Mouse (Mus musculus) hindbrain, embryonic 13.5 days (tissue): Measurements from ENCODE around the gene Fancc. TPM values are rescaled to one million over a fixed set of nuclear protein-coding genes. Genes with fewer than 3 reads are reported as not detected.

ENCODE experiments used
- ATAC-seq: fragments of 200-750 bp; cut with Nextera tagmentation; 2 replicates; pipeline ENCODE4 v1.8.0; 2017; ENCODE audit warnings: moderate TSS enrichment; ENCODE audit not compliant: low FRiP score
- H3K27ac ChIP-seq: fragments of 300-500 bp; sonication (generic); 2 replicates; pipeline ENCODE4 v1.5.1; 2015; ENCODE audit warnings: inconsistent platforms, mild to moderate bottlenecking, moderate library complexity
- H3K27me3 ChIP-seq: fragments of 300-500 bp; sonication (generic); 2 replicates; pipeline ENCODE4 v1.6.1; 2015; ENCODE audit warnings: mild to moderate bottlenecking, inconsistent platforms
- H3K36me3 ChIP-seq: fragments of 300-500 bp; sonication (generic); 2 replicates; pipeline ENCODE4 v1.6.1; 2015; ENCODE audit warnings: mild to moderate bottlenecking, inconsistent platforms
- H3K4me1 ChIP-seq: fragments of 300-500 bp; sonication (generic); replicated peaks from 2 replicates; pipeline ENCODE4 v1.6.1; 2015; ENCODE audit warnings: inconsistent platforms
- H3K4me2 ChIP-seq: fragments of 300-500 bp; sonication (generic); 2 replicates; pipeline ENCODE4 v1.6.1; 2015; ENCODE audit warnings: inconsistent platforms, mild to moderate bottlenecking, moderate library complexity
- H3K4me3 ChIP-seq: fragments of 300-500 bp; sonication (generic); 2 replicates; pipeline ENCODE4 v1.5.1; 2015; ENCODE audit warnings: mild to moderate bottlenecking, inconsistent platforms
- H3K9ac ChIP-seq: fragments of 300-500 bp; sonication (generic); 2 replicates; pipeline ENCODE4 v1.6.1; 2015; ENCODE audit warnings: mild to moderate bottlenecking, inconsistent platforms
- H3K9me3 ChIP-seq: fragments of 300-500 bp; sonication (generic); 2 replicates; pipeline ENCODE4 v1.6.1; 2016; ENCODE audit warnings: inconsistent platforms
- WGBS: fragments of 180-500 bp; shearing (Covaris S2); methylation state at CpG from one replicate; pipeline ENCODE4 v1.1.7; 2015; 5-methylcytosine and 5-hydroxymethylcytosine counted together
- microRNA counts: library from miRNA; unstranded; fragments of <30 nt; microRNA quantifications from one replicate; lab custom pipeline; 2016
- microRNA-seq: library from miRNA; unstranded; fragments of <30 nt; microRNA quantifications from one replicate; pipeline ENCODE4, GENCODE M21; 2016
- polyA plus RNA-seq: library from polyadenylated mRNA; unstranded; fragments of >200 nt; fragmentation: Nextera tagmentation; extraction: Ambion mirVana; gene quantifications from 2 replicates; pipeline ENCODE4 v1.2.1, GENCODE M21; 2015

Gene Fancc
- polyA plus RNA-seq, 1 experiment from 2014 or later, result 16.3 TPM

GRCm38 (mm10) chr13:63241665-63242064 lies 255.4 kb downstream of the Fancc start:
- H3K9me3 ChIP-seq, result no peaks in the 10 kb centered on the region
- no peak overlapping the region for H3K27ac ChIP-seq
- 88% methylated on average over 3 of the region's 3 CpGs for WGBS
- ATAC-seq, result no peak
- H3K27me3 ChIP-seq, result no peaks in the 10 kb centered on the region
- peak overlapping the region; percentile 83 for H3K4me2 ChIP-seq
- H3K9ac ChIP-seq, result no peak overlapping the region
- H3K36me3 ChIP-seq, result no peaks in the 10 kb centered on the region
- peaks cover 41% of the 10 kb centered on the region for H3K4me1 ChIP-seq
- H3K4me3 ChIP-seq, result peak overlapping the region; percentile 9; the same call in 1 of the 2 replicates

GRCm38 (mm10) chr13:63240835-63241234 lies 256.2 kb downstream of the Fancc start:
- peaks cover 41% of the 10 kb centered on the region for H3K4me1 ChIP-seq
- peak overlapping the region; percentile 74 for H3K4me3 ChIP-seq
- H3K36me3 ChIP-seq, result no peaks in the 10 kb centered on the region
- ATAC-seq, result no peak
- 56% methylated on average over 5 of the region's 5 CpGs for WGBS
- peak overlapping the region; percentile 85 for H3K9ac ChIP-seq
- H3K27ac ChIP-seq, result no peak overlapping the region
- no peaks in the 10 kb centered on the region for H3K27me3 ChIP-seq
- H3K9me3 ChIP-seq, result no peaks in the 10 kb centered on the region
- peak overlapping the region; percentile 83 for H3K4me2 ChIP-seq

DNA sequence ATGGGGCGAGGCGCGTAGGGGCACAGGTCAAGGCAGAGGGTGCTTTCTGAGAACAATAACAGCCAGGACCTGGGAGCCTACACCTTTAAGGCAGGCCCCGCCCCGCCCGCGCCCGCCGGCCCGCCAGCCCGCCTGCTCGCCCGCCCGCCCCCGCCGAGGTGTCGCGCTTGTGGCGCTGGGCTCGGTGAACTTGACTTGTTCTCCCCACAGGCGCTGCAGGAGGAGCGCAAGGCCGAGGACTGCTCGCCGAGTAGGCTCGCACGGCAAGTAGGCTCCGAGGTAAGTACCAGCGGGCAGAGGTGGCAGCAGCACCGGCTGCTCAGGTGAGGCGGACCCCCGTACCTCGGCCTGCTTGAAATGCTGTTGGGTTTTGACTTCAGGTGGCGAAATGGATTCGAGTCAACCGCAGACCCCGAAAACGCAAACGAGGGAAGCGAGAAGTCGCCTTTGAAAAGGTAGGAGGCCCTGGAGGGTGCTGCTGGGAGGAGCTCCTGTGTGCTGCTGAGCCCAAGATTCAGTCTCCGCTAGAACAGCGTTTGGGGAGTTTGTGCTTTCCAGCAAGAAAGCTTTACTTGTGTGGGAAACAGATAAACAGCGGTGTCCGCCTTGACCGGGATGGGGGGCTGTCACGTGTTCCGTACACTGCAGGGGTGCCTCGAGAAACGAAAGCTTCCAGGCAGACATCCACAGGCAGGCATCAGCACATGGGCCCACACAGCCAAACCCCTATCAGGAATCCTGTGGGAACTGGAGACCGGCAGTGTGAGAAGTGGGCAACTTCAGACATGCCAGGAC lies 257.0 kb downstream of the Fancc start:
- Histone ChIP-seq H3K4me1 (peaks cover 38% of the 10 kb centered on the region), H3K4me2 (peak overlapping the region; percentile 83), H3K27me3 (no peaks in the 10 kb centered on the region), H3K4me3 (peak overlapping the region; percentile 74), H3K36me3 (no peaks in the 10 kb centered on the region), H3K27ac (peak overlapping the region; percentile 80), H3K9ac (peak overlapping the region; percentile 85), H3K9me3 (no peaks in the 10 kb centered on the region)
- 1% methylated on average over 51 of the region's 51 CpGs for WGBS
- peak; percentile 89 for ATAC-seq

GRCm38 (mm10) chr13:63239301-63239804 lies 257.7 kb downstream of the Fancc start:
- Histone ChIP-seq H3K4me2 (peak overlapping the region; percentile 83), H3K9ac (peak overlapping the region; percentile 85), H3K4me1 (peaks cover 34% of the 10 kb centered on the region), H3K4me3 (peak overlapping the region; percentile 74), H3K27ac (peak overlapping the region; percentile 80), H3K9me3 (no peaks in the 10 kb centered on the region), H3K27me3 (no peaks in the 10 kb centered on the region), H3K36me3 (no peaks in the 10 kb centered on the region)
- ATAC-seq, result peak; percentile 72
- WGBS, result 3% methylated on average over 11 of the region's 11 CpGs

DNA sequence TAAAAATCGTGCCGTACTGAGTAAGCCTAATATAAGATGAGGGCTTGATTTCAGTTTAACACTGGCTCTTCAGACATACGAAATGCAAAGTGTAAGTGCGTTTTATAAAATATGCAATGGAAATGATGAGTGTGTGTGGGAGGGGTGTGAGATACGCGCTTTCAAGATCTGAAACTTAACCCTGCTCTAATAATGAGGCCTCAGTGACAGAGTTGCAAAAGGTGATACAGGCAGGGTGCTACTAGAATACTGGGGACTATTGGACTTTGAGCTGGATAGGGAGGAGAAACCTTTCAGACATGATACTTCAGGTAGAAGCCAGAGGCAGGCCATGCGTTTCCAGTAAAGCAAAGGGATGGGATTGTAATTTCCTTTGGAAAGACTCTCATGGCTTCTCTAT lies 259.0 kb downstream of the Fancc start:
- H3K9ac ChIP-seq, result no peak overlapping the region
- H3K4me3 ChIP-seq, result no peak overlapping the region
- no peaks in the 10 kb centered on the region for H3K9me3 ChIP-seq
- no peaks in the 10 kb centered on the region for H3K27me3 ChIP-seq
- 93% methylated on average over 7 of the region's 7 CpGs for WGBS
- no peaks in the 10 kb centered on the region for H3K36me3 ChIP-seq
- H3K27ac ChIP-seq, result no peak overlapping the region
- H3K4me2 ChIP-seq, result no peak overlapping the region
- ATAC-seq, result no peak
- peaks cover 28% of the 10 kb centered on the region for H3K4me1 ChIP-seq

- WGBS, result 61% methylated on average over 5 of the region's 5 CpGs
- Histone ChIP-seq H3K4me2 (no peak overlapping the region), H3K36me3 (no peaks in the 10 kb centered on the region), H3K4me3 (no peak overlapping the region), H3K9me3 (no peaks in the 10 kb centered on the region), H3K9ac (no peak overlapping the region), H3K27ac (no peak overlapping the region), H3K27me3 (no peaks in the 10 kb centered on the region), H3K4me1 (peaks cover 19% of the 10 kb centered on the region)
- no peak for ATAC-seq
These were observed 260.8 kb downstream of the Fancc start for GRCm38 (mm10) chr13:63236159-63236893.

GRCm38 (mm10) chr13:63235551-63235950 lies 261.5 kb downstream of the Fancc start:
- ATAC-seq, result no peak
- Histone ChIP-seq H3K36me3 (no peaks in the 10 kb centered on the region), H3K4me2 (no peak overlapping the region), H3K4me1 (peaks cover 13% of the 10 kb centered on the region), H3K4me3 (no peak overlapping the region), H3K27ac (no peak overlapping the region), H3K9me3 (no peaks in the 10 kb centered on the region), H3K27me3 (no peaks in the 10 kb centered on the region), H3K9ac (no peak overlapping the region)
- WGBS, result 89% methylated on average over 3 of the region's 3 CpGs

MicroRNAs within 50 kb of the gene (microRNA counts, 519-probe panel; counts per million panel counts)
- 3,735 counts per million, percentile 53 among the panel's probes with 10 or more counts for microRNA mmu-miR-23b (lab: Ali Mortazavi, UCI)
- microRNA mmu-miR-24 (lab: Ali Mortazavi, UCI), result 3,453 counts per million, percentile 44 among the panel's probes with 10 or more counts
- microRNA mmu-miR-27b (lab: Ali Mortazavi, UCI), result 2,675 counts per million, percentile 25 among the panel's probes with 10 or more counts

Small RNA genes within 50 kb of the gene (microRNA-seq; reads per million reads assigned to microRNA genes)
- gene Mir23b (6,238 reads per million, percentile 92 among the genes with 10 or more reads in this experiment), gene Mir24-1 (not detected), gene Mir27b (567 reads per million, percentile 72 among the genes with 10 or more reads in this experiment), gene Mir3074-1 (not detected)

Other genes with a start within 250 kb of the Fancc start
- gene Ptch1, start 76.3 kb upstream of the Fancc start, polyA plus RNA-seq, result 18.0 and 19.2 TPM in 2 replicates